Mouse (Mus musculus): ENCODE results near the gene Xpot. TPM values are rescaled to one million over a fixed set of nuclear protein-coding genes. Genes with fewer than 3 reads are reported as not detected.

Gene Xpot
- polyA plus RNA-seq, 2 experiments: 58.8 to 103 TPM

GRCm38 (mm10) chr10:121622431-121622830 is 3.7 kb downstream of the Xpot start:
- no peak overlapping the region for H3K27ac ChIP-seq (replicated peaks; ENCODE audit: low read depth, low read length)
- 81% methylated on average over 6 of the region's 6 CpGs for WGBS
- no peaks in the 10 kb centered on the region for H3K27me3 ChIP-seq (ENCODE audit: control insufficient read depth, insufficient read depth, low read length)
- no peak overlapping the region for H3K9ac ChIP-seq (ENCODE audit: low read depth, low read length, severe bottlenecking)
- no peaks in the 10 kb centered on the region for H3K9me3 ChIP-seq (ENCODE audit: control insufficient read depth, low read length)
- ATAC-seq (ENCODE audit: low FRiP score, low read depth): no peak
- no peak for TF ChIP-seq POLR2A (IDR thresholded peaks at IDR 0.05; ENCODE audit: borderline replicate concordance, extremely low read depth, insufficient read depth, insufficient read length)
- no peak overlapping the region for H3K4me2 ChIP-seq (replicated peaks; ENCODE audit: low read depth, low read length, severe bottlenecking)
- no peak for DNase-seq (ENCODE audit: low spot score)
- H3K4me3 ChIP-seq (replicated peaks; ENCODE audit: low read length): no peak overlapping the region
- peaks cover 9% of the 10 kb centered on the region for H3K4me1 ChIP-seq (ENCODE audit: control insufficient read depth, insufficient read depth, low read length)
- peaks cover 52% of the 10 kb centered on the region for H3K36me3 ChIP-seq (ENCODE audit: control insufficient read depth, insufficient read depth, low read length)

GRCm38 (mm10) chr10:121615935-121616334 is 10.2 kb downstream of the Xpot start:
- DNase-seq (ENCODE audit: low spot score): no peak
- no peak for TF ChIP-seq POLR2A (IDR thresholded peaks at IDR 0.05; ENCODE audit: borderline replicate concordance, extremely low read depth, insufficient read depth, insufficient read length)
- Histone ChIP-seq H3K9ac (ENCODE audit: low read depth, low read length, severe bottlenecking) (no peak overlapping the region), H3K27me3 (ENCODE audit: control insufficient read depth, insufficient read depth, low read length) (no peaks in the 10 kb centered on the region), H3K27ac (replicated peaks; ENCODE audit: low read depth, low read length) (no peak overlapping the region), H3K4me2 (replicated peaks; ENCODE audit: low read depth, low read length, severe bottlenecking) (no peak overlapping the region), H3K4me3 (replicated peaks; ENCODE audit: low read length) (no peak overlapping the region), H3K4me1 (ENCODE audit: control insufficient read depth, insufficient read depth, low read length) (no peaks in the 10 kb centered on the region), H3K9me3 (ENCODE audit: control insufficient read depth, low read length) (no peaks in the 10 kb centered on the region), H3K36me3 (ENCODE audit: control insufficient read depth, insufficient read depth, low read length) (peaks cover 86% of the 10 kb centered on the region)
- WGBS: 83% methylated on average over 7 of the region's 7 CpGs
- ATAC-seq (ENCODE audit: low FRiP score, low read depth): no peak

- no peak for TF ChIP-seq POLR2A (IDR thresholded peaks at IDR 0.05; ENCODE audit: borderline replicate concordance, extremely low read depth, insufficient read depth, insufficient read length)
- H3K4me3 ChIP-seq (replicated peaks; ENCODE audit: low read length): no peak overlapping the region
- no peak overlapping the region for H3K4me2 ChIP-seq (replicated peaks; ENCODE audit: low read depth, low read length, severe bottlenecking)
- H3K36me3 ChIP-seq (ENCODE audit: control insufficient read depth, insufficient read depth, low read length): peaks cover 86% of the 10 kb centered on the region
- H3K9ac ChIP-seq (ENCODE audit: low read depth, low read length, severe bottlenecking): no peak overlapping the region
- no peak overlapping the region for H3K27ac ChIP-seq (replicated peaks; ENCODE audit: low read depth, low read length)
- H3K9me3 ChIP-seq (ENCODE audit: control insufficient read depth, low read length): no peaks in the 10 kb centered on the region
- no peak for DNase-seq (ENCODE audit: low spot score)
- 97% methylated on average over 13 of the region's 13 CpGs for WGBS
- ATAC-seq (ENCODE audit: low FRiP score, low read depth): no peak
- no peaks in the 10 kb centered on the region for H3K4me1 ChIP-seq (ENCODE audit: control insufficient read depth, insufficient read depth, low read length)
- no peaks in the 10 kb centered on the region for H3K27me3 ChIP-seq (ENCODE audit: control insufficient read depth, insufficient read depth, low read length)
Observed at GRCm38 (mm10) chr10:121615146-121615870, 10.8 kb downstream of the Xpot start.

GRCm38 (mm10) chr10:121613570-121613969 is 12.6 kb downstream of the Xpot start:
- DNase-seq (ENCODE audit: low spot score) (no peak), ATAC-seq (ENCODE audit: low FRiP score, low read depth) (no peak)
- WGBS: 90% methylated on average over 13 of the region's 13 CpGs

GRCm38 (mm10) chr10:121612448-121612847 is 13.7 kb downstream of the Xpot start:
- ATAC-seq (ENCODE audit: low FRiP score, low read depth): no peak
- Histone ChIP-seq H3K9me3 (ENCODE audit: control insufficient read depth, low read length) (no peaks in the 10 kb centered on the region), H3K27ac (replicated peaks; ENCODE audit: low read depth, low read length) (no peak overlapping the region), H3K4me2 (replicated peaks; ENCODE audit: low read depth, low read length, severe bottlenecking) (no peak overlapping the region), H3K36me3 (ENCODE audit: control insufficient read depth, insufficient read depth, low read length) (peaks cover 85% of the 10 kb centered on the region), H3K4me3 (replicated peaks; ENCODE audit: low read length) (no peak overlapping the region), H3K9ac (ENCODE audit: low read depth, low read length, severe bottlenecking) (no peak overlapping the region), H3K27me3 (ENCODE audit: control insufficient read depth, insufficient read depth, low read length) (no peaks in the 10 kb centered on the region), H3K4me1 (ENCODE audit: control insufficient read depth, insufficient read depth, low read length) (no peaks in the 10 kb centered on the region)
- no peak for DNase-seq (ENCODE audit: low spot score)
- TF ChIP-seq POLR2A (IDR thresholded peaks at IDR 0.05; ENCODE audit: borderline replicate concordance, extremely low read depth, insufficient read depth, insufficient read length): no peak
- 95% methylated on average over 6 of the region's 6 CpGs for WGBS

More at GRCm38 (mm10) chr10:121613570-121613969, 12.6 kb downstream of the Xpot start:
- no peak for TF ChIP-seq POLR2A (IDR thresholded peaks at IDR 0.05; ENCODE audit: borderline replicate concordance, extremely low read depth, insufficient read depth, insufficient read length)
- no peak overlapping the region for H3K9ac ChIP-seq (ENCODE audit: low read depth, low read length, severe bottlenecking)
- no peaks in the 10 kb centered on the region for H3K9me3 ChIP-seq (ENCODE audit: control insufficient read depth, low read length)
- no peak overlapping the region for H3K4me2 ChIP-seq (replicated peaks; ENCODE audit: low read depth, low read length, severe bottlenecking)
- H3K36me3 ChIP-seq (ENCODE audit: control insufficient read depth, insufficient read depth, low read length): peaks cover 87% of the 10 kb centered on the region
- no peak overlapping the region for H3K27ac ChIP-seq (replicated peaks; ENCODE audit: low read depth, low read length)
- H3K4me3 ChIP-seq (replicated peaks; ENCODE audit: low read length): no peak overlapping the region
- no peaks in the 10 kb centered on the region for H3K4me1 ChIP-seq (ENCODE audit: control insufficient read depth, insufficient read depth, low read length)
- H3K27me3 ChIP-seq (ENCODE audit: control insufficient read depth, insufficient read depth, low read length): no peaks in the 10 kb centered on the region

All from limb, embryonic 14.5 days (tissue).